Mouse (Mus musculus) layer of hippocampus, adult 8-10 months (tissue): ENCODE measurements at regions not wholly inside any gene's neighbourhood (a gene's known extent, or its start where the extent isn't known, plus 50 kb on each side); places are given as distances from the start of the nearest gene placed in this dataset.

Experiments used
- DNase-seq, 2 experiments: peaks; one replicate each; pipeline ENCODE4 v3.0.0; 2022; ENCODE audit warnings: low spot score in 2 of 2

- DNase-seq, result no peak
Observed at GRCm38 (mm10) chr6:10803383-10803782, 1103.9 kb downstream of the Ndufa4 start.

GRCm38 (mm10) chr6:10758620-10759311 lies 1148.5 kb downstream of the Ndufa4 start:
- DNase-seq, result no peak

GRCm38 (mm10) chr6:10758051-10758450 lies 1149.2 kb downstream of the Ndufa4 start:
- no peak for DNase-seq

GRCm38 (mm10) chr6:10744056-10744455 lies 1163.2 kb downstream of the Ndufa4 start:
- no peak for DNase-seq

GRCm38 (mm10) chr6:10722566-10722965 lies 1184.7 kb downstream of the Ndufa4 start:
- DNase-seq, result no peak

GRCm38 (mm10) chr6:10690526-10690925 lies 1216.8 kb downstream of the Ndufa4 start:
- peak in 1 of 2 experiments; percentile 26 for DNase-seq
